Mouse (Mus musculus) limb, embryonic 10.5 days (tissue): ENCODE measurements around the gene H2-DMb1. TPM values are rescaled to one million over a fixed set of nuclear protein-coding genes. Genes with fewer than 3 reads are reported as not detected.

Experiments used
- DNase-seq: peaks from one replicate; pipeline ENCODE4 v3.0.0-alpha.2; 2017; ENCODE audit warnings: low spot score
- H3K27ac ChIP-seq: fragments of 300-500 bp; sonication (generic); 2 replicates; pipeline ENCODE4 v1.5.1; 2016; ENCODE audit warnings: mild to moderate bottlenecking
- H3K27me3 ChIP-seq: fragments of 300-500 bp; sonication (generic); 2 replicates; pipeline ENCODE4 v1.6.1; 2016; ENCODE audit warnings: low read depth, mild to moderate bottlenecking; ENCODE audit not compliant: poor library complexity, severe bottlenecking
- H3K36me3 ChIP-seq: fragments of 300-500 bp; sonication (generic); 2 replicates; pipeline ENCODE4 v1.6.1; 2016; ENCODE audit warnings: mild to moderate bottlenecking, moderate library complexity
- H3K4me1 ChIP-seq: fragments of 300-500 bp; sonication (generic); 2 replicates; pipeline ENCODE4 v1.6.1; 2016
- H3K4me3 ChIP-seq: fragments of 300-500 bp; sonication (generic); 2 replicates; pipeline ENCODE4 v1.5.1; 2016; ENCODE audit warnings: mild to moderate bottlenecking, moderate library complexity
- H3K9me3 ChIP-seq: fragments of 300-500 bp; sonication (generic); replicated peaks from 2 replicates; pipeline ENCODE4 v1.6.1; 2016; ENCODE audit warnings: mild to moderate bottlenecking
- WGBS: fragments of 180-500 bp; shearing (Covaris S2); methylation state at CpG from one replicate; pipeline ENCODE4 v1.1.7; 2016; 5-methylcytosine and 5-hydroxymethylcytosine counted together
- polyA plus RNA-seq: library from polyadenylated mRNA; unstranded; fragments of >200 nt; fragmentation: Nextera tagmentation; extraction: Ambion mirVana; gene quantifications from 2 replicates; pipeline ENCODE4 v1.2.1, GENCODE M21; 2016

H2-DMb1 gene
- polyA plus RNA-seq, 1 experiment from 2014 or later, result 0.51 TPM

DNA sequence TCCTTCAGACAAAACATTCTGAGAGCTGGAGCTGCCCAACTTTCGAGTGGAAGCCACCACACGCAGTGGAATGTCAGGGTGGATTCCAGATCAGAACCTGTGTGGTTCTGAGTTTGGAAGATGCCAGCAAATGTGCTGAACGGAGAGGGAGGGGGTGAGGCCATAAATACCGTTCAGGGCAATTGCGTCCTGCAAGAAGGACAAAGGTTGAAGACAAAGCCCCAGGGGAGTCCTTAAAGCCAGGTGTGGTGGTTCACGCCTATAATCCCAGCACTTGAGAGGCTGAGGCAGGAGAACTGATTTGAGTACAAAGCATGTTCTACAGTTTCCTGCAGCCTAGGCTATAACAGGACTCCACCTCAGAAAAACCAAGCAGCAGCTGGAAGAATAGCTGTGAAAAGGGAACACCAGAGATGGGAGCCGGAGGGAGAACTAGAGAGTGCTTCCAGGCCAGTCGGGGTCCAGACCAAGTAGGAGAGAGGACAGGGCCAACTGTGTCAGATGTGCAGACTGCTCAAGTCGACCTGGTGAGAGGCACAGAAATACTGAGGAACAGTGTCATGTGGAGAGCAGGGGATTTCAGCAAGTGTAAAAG lies 25.9 kb upstream of the H2-DMb1 start:
- no peak for DNase-seq
- no peaks in the 10 kb centered on the region for H3K9me3 ChIP-seq
- H3K36me3 ChIP-seq, result peaks cover 12% of the 10 kb centered on the region
- peaks cover 53% of the 10 kb centered on the region for H3K4me1 ChIP-seq
- H3K27me3 ChIP-seq, result no peaks in the 10 kb centered on the region
- H3K4me3 ChIP-seq, result peak overlapping the region; percentile 17; the same call in 1 of the 2 replicates
- whole genome bisulfite sequencing, result 53% methylated on average over 9 of the region's 9 CpGs
- H3K27ac ChIP-seq, result peak overlapping the region; percentile 53; the same call in 1 of the 2 replicates

GRCm38 (mm10) chr17:34127475-34127874 lies 25.4 kb upstream of the H2-DMb1 start:
- no peak for DNase-seq
- no peaks in the 10 kb centered on the region for H3K9me3 ChIP-seq
- H3K4me1 ChIP-seq, result peaks cover 53% of the 10 kb centered on the region
- no peaks in the 10 kb centered on the region for H3K27me3 ChIP-seq
- 21% methylated on average over 6 of the region's 6 CpGs for WGBS
- no peak overlapping the region for H3K27ac ChIP-seq
- H3K4me3 ChIP-seq, result no peak overlapping the region
- H3K36me3 ChIP-seq, result peaks cover 12% of the 10 kb centered on the region

DNA sequence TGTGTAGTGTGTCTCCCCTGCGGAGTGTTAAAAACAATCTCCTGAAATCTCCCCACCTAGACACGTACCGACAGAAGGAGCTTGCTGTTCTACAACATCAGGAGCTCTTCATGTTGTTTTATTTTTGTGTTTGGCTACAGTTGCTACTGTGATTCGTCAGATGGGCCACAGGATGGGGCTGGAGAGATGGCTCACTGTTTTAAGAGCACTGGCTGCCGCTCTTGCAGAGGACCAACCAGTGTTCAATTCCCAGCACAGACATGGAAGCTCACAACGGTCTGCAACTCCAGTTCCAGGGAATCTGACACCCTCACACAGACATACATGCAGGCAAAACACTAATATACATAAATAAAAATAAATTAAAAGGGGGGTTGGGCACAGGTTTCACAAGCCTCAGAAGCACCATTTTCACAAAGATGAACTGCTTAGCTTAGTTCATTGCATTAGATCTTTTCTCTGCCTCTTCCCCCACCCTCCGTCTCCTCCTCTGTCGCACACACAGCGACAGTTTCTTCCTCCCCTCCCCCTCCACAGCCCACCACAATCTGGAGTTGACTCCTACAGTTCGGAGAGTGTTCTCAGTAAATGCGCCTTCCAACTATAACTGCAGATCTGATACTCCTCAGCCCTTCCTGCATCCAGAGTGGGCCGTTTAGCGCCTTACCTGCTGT lies 24.5 kb upstream of the H2-DMb1 start:
- H3K36me3 ChIP-seq, result peaks cover 12% of the 10 kb centered on the region
- 22% methylated on average over 13 of the region's 13 CpGs for WGBS
- no peaks in the 10 kb centered on the region for H3K27me3 ChIP-seq
- H3K27ac ChIP-seq, result peak overlapping the region; percentile 71
- H3K4me1 ChIP-seq, result peaks cover 49% of the 10 kb centered on the region
- H3K4me3 ChIP-seq, result peak overlapping the region; percentile 39
- no peak for DNase-seq
- H3K9me3 ChIP-seq, result no peaks in the 10 kb centered on the region

DNA sequence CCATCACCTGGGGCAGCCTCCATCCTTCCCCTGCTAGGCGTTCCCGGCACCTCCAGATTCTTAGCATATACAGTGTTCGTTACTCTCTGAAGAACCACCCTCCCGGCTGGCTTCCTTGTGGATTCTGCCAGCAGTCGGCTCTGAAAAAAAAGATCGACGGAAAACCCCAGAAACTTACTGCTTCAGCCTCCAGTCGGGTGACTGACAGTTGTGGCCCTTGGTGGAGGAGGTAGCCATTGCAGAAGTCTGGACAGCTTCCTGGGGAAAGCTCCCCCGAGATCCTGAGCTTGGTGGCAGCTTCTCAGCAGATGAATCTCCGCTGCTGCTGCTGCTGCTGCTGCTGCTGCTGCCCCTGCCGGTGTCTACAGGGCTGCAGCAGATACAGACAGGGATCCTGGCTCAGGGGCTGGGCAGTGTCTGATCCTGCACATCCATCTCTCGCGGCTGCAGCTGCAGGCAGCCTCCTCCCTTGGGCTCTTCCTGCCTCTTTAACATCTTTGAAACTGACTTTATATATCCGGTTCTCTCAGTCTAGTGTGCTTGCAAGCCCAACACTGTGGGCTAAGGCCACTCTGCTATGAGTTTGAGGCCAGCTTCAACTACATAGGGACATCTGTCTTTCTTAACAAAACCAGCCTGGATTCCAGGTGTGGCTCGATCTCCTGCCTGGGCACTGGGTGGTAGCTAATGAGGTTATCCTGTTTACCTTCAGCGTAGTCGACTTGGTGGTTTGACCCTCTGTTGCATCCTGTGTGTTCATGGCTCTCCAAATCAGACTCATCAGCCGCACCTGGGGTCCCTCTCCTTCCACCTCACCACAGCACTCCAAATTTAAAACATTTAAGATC lies 23.7 kb upstream of the H2-DMb1 start:
- Histone ChIP-seq H3K27me3 (no peaks in the 10 kb centered on the region), H3K4me1 (peaks cover 41% of the 10 kb centered on the region), H3K36me3 (peaks cover 12% of the 10 kb centered on the region), H3K9me3 (no peaks in the 10 kb centered on the region), H3K4me3 (peak overlapping the region; percentile 39), H3K27ac (peak overlapping the region; percentile 71)
- WGBS, result 19% methylated on average over 18 of the region's 18 CpGs
- DNase-seq, result no peak

- no peak overlapping the region for H3K27ac ChIP-seq
- no peak for DNase-seq
- no peaks in the 10 kb centered on the region for H3K9me3 ChIP-seq
- H3K4me1 ChIP-seq, result peaks cover 41% of the 10 kb centered on the region
- H3K4me3 ChIP-seq, result no peak overlapping the region
- 83% methylated on average over 19 of the region's 19 CpGs for WGBS
- H3K36me3 ChIP-seq, result peaks cover 12% of the 10 kb centered on the region
- no peaks in the 10 kb centered on the region for H3K27me3 ChIP-seq
Measured at GRCm38 (mm10) chr17:34130073-34130947, 22.6 kb upstream of the H2-DMb1 start.

DNA sequence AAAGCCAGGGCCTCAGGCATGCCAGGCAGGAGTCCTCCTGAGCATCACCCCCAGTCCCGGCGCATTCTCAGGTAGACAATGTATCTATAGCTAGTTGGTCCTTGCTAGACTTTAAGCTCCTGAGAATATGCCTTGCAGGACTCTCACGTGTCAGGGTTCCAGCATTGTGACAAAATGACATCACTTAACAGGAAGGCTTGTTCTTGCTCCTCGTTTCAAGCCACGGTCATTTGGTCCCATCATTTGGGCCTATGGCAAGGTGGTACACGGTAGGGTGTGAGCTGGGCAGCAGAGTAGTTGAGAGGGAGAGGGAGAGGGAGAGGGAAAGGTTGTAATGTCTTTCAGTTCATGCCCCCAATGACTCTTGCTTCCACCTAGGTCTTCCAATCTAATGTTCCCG lies 21.0 kb upstream of the H2-DMb1 start:
- Histone ChIP-seq H3K27ac (no peak overlapping the region), H3K36me3 (no peaks in the 10 kb centered on the region), H3K9me3 (no peaks in the 10 kb centered on the region), H3K4me3 (no peak overlapping the region), H3K27me3 (peaks cover 14% of the 10 kb centered on the region), H3K4me1 (peaks cover 45% of the 10 kb centered on the region)
- 83% methylated on average over 7 of the region's 7 CpGs for WGBS
- DNase-seq, result no peak

DNA sequence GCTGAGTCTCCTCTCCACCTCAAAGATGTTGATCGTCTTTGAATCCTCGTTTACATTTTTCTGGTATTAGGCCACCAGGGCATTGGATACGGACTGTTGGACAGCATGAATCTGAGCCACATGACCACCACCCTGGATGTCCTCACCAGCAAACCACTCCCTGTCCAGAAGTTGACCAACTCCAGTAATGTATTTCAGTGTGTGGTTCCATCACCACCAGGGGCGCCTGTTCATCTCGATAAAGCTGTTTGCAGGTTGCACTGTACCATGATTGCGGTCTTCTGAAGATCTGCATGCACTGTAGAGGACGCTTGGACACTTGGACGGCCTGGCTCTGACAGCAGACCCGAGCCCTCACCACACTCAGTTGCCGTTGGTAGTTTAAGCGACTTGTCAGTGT lies 19.6 kb upstream of the H2-DMb1 start:
- Histone ChIP-seq H3K27me3 (peaks cover 27% of the 10 kb centered on the region), H3K9me3 (no peaks in the 10 kb centered on the region), H3K27ac (no peak overlapping the region), H3K36me3 (no peaks in the 10 kb centered on the region), H3K4me3 (no peak overlapping the region), H3K4me1 (peaks cover 33% of the 10 kb centered on the region)
- DNase-seq, result no peak
- WGBS, result 83% methylated on average over 11 of the region's 11 CpGs

DNA sequence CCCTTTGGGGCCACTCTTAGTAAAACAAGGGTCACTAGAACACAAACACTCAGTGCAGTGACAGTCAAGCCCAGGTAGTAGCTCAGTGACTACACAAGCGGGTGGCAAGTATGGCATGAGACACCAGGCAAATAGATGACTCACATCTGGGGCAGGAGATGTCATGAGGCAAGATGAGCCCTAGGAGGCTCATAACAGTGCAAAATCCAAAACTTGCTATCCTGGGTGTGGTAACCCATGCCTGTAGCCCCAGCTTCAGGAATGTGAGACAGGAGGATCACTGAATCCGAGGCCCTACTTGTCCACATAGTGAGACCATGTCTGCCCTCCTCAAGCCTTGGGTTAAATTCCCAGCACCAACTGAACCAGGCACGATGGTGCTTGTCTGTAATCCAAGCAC lies 18.4 kb upstream of the H2-DMb1 start:
- Histone ChIP-seq H3K9me3 (no peaks in the 10 kb centered on the region), H3K4me1 (peaks cover 26% of the 10 kb centered on the region), H3K27ac (no peak overlapping the region), H3K27me3 (peaks cover 39% of the 10 kb centered on the region), H3K4me3 (no peak overlapping the region), H3K36me3 (no peaks in the 10 kb centered on the region)
- DNase-seq, result no peak
- 83% methylated on average over 3 of the region's 3 CpGs for WGBS

GRCm38 (mm10) chr17:34135297-34136224 lies 17.3 kb upstream of the H2-DMb1 start:
- Histone ChIP-seq H3K27me3 (peaks cover 50% of the 10 kb centered on the region), H3K36me3 (no peaks in the 10 kb centered on the region), H3K9me3 (no peaks in the 10 kb centered on the region), H3K27ac (peak overlapping the region; percentile 46; the same call in 1 of the 2 replicates), H3K4me1 (peaks cover 25% of the 10 kb centered on the region), H3K4me3 (peak overlapping the region; percentile 48)
- 7% methylated on average over 31 of the region's 31 CpGs for WGBS
- DNase-seq, result peak; percentile 100

GRCm38 (mm10) chr17:34137601-34138000 lies 15.3 kb upstream of the H2-DMb1 start:
- Histone ChIP-seq H3K36me3 (no peaks in the 10 kb centered on the region), H3K27ac (no peak overlapping the region), H3K27me3 (peaks cover 60% of the 10 kb centered on the region), H3K9me3 (no peaks in the 10 kb centered on the region), H3K4me1 (peaks cover 27% of the 10 kb centered on the region), H3K4me3 (no peak overlapping the region)
- DNase-seq, result no peak
- 75% methylated on average over 7 of the region's 7 CpGs for WGBS

- Histone ChIP-seq H3K27me3 (peaks cover 60% of the 10 kb centered on the region), H3K4me3 (peak overlapping the region; percentile 42; the same call in 1 of the 2 replicates), H3K36me3 (no peaks in the 10 kb centered on the region), H3K9me3 (no peaks in the 10 kb centered on the region), H3K27ac (no peak overlapping the region), H3K4me1 (peaks cover 36% of the 10 kb centered on the region)
- DNase-seq, result no peak
- WGBS, result 79% methylated on average over 7 of the region's 7 CpGs
Measured at GRCm38 (mm10) chr17:34138655-34139054, 14.2 kb upstream of the H2-DMb1 start.
